Mouse (Mus musculus): ENCODE measurements around the gene Wdfy1. TPM values are rescaled to one million over a fixed set of nuclear protein-coding genes. Genes with fewer than 3 reads are reported as not detected.

Wdfy1 gene
- total RNA-seq, 2 experiments from 2014 or later: 8.6 to 12.0 TPM

GRCm38 (mm10) chr1:79655819-79656555 is 120.0 kb downstream of the Wdfy1 start:
- DNase-seq: no peak

GRCm38 (mm10) chr1:79654948-79655347 is 121.0 kb downstream of the Wdfy1 start:
- DNase-seq: no peak

Other genes with a start within 250 kb of the Wdfy1 start
- not detected for gene Ap1s3, start 104.2 kb downstream of the Wdfy1 start, total RNA-seq (2021)
- 10 to 100 TPM; 31.9 to 32.9 TPM for gene Mrpl44, start 125 bp downstream of the Wdfy1 start, total RNA-seq (2021)
- 10 to 100 TPM; 65.6 to 84.1 TPM for gene Serpine2, start 85.0 kb upstream of the Wdfy1 start, total RNA-seq (2021)